Mouse (Mus musculus): ENCODE measurements at regions not wholly inside any gene's neighbourhood (a gene's known extent, or its start where the extent isn't known, plus 50 kb on each side); places are given as distances from the start of the nearest gene placed in this dataset.

DNA sequence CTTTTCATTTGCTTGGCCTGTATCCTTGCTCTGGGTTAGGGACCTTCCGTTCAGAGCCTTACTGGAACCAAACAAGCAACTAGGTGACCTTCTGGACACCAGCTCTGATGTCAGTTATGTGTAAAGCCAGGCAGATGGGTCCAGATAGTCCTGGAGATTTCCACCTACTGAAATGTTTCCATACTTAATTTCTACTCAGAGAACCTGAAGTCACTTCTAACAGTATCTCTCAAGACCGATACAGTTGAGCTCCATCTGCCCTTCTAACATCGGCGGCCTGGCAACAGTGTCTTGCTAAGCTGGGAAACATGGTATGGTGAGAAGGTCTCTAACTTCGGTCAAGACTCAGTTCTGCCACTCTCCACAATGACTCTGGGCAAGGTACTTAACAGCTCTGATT is 189.7 kb upstream of the Rgma start:
- H3K27ac ChIP-seq (ENCODE audit: insufficient read depth, low read depth, low read length), result no peak overlapping the region
- no peak overlapping the region for H3K4me3 ChIP-seq (ENCODE audit: insufficient read depth, low read depth, low read length)
- TF ChIP-seq CTCF (conservative IDR thresholded peaks at IDR 0.05; ENCODE audit: insufficient read depth, insufficient read length, low read depth, low read length) (no peak), POLR2A (IDR thresholded peaks at IDR 0.05; ENCODE audit: low read depth, low read length) (no peak)
- H3K36me3 ChIP-seq (ENCODE audit: control insufficient read depth, insufficient read depth, low read length), result no peaks in the 10 kb centered on the region
- no peaks in the 10 kb centered on the region for H3K4me1 ChIP-seq (ENCODE audit: control insufficient read depth, insufficient read depth, low read length)
- WGBS, result 94% methylated on average over 5 of the region's 5 CpGs
- DNase-seq, result no peak
- H3K27me3 ChIP-seq (replicated peaks; ENCODE audit: control insufficient read depth, insufficient read depth, low read length), result no peaks in the 10 kb centered on the region

DNA sequence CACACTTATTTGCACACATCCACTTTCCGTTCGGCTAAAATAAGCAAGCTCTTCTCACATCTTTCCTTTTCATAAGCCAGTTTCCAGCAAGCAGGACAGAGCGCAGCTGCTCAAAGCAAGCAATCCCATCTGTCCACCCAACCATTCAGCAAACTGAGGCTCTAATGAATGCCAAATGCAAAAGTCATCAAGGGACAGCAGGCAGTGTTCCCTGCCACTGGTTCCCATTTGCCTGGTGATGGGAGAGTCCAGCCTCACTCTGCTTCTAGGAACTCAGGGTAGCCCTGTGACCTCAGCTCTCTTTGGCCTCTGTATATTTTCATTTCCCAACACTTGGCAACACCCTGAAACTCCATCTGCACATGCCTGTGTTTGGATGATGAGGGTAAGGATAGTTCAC is 188.8 kb upstream of the Rgma start:
- no peaks in the 10 kb centered on the region for H3K27me3 ChIP-seq (replicated peaks; ENCODE audit: control insufficient read depth, insufficient read depth, low read length)
- no peak overlapping the region for H3K27ac ChIP-seq (ENCODE audit: insufficient read depth, low read depth, low read length)
- no peak overlapping the region for H3K4me3 ChIP-seq (ENCODE audit: insufficient read depth, low read depth, low read length)
- TF ChIP-seq CTCF (conservative IDR thresholded peaks at IDR 0.05; ENCODE audit: insufficient read depth, insufficient read length, low read depth, low read length), result no peak
- no peak for TF ChIP-seq POLR2A (IDR thresholded peaks at IDR 0.05; ENCODE audit: low read depth, low read length)
- H3K36me3 ChIP-seq (ENCODE audit: control insufficient read depth, insufficient read depth, low read length), result no peaks in the 10 kb centered on the region
- H3K4me1 ChIP-seq (ENCODE audit: control insufficient read depth, insufficient read depth, low read length), result no peaks in the 10 kb centered on the region
- 97% methylated on average over 3 of the region's 3 CpGs for WGBS
- DNase-seq, result no peak

DNA sequence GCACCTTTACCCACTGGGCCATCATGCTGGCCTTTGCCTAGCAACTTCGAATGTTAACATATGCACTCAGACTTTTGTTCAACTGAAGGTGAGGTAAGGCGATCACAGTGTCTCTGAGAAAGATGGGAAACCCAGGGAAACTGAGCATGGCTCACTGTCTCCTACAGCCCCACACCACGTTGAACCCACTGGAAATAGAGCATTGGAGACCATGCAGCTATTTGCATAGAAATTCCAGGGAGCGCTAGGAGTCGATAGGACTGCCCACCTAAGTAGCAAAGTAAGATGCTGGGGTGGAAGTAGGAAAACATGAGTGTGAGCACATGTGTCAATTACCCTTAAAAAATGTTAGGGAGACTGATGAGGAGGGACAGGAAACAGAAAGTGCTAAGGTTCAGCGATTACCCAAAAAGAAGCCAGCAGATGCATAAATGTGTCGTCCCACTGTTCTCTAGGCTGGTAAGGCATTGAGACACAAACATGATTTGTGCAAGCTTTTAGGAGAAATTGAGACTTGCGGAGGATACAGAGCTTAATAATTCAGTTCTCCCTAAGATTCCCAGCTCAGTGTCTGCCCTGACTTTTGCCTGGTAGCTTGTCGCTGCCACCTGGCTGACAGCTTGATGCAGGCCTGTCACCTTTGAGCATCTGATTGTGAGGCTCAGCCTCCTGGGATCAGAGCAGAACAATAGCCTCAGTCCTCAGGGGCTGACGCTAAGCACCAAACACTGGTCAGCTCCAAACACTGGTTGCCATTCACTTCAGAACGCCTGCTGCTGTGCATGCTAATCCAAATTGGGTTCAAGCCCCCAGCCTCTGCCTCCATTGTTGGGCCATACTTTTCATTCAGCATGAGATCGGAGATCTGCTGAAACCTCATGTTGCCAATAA is 183.7 kb upstream of the Rgma start:
- no peak overlapping the region for H3K4me3 ChIP-seq (ENCODE audit: insufficient read depth, low read depth, low read length)
- no peaks in the 10 kb centered on the region for H3K4me1 ChIP-seq (ENCODE audit: control insufficient read depth, insufficient read depth, low read length)
- H3K27ac ChIP-seq (ENCODE audit: insufficient read depth, low read depth, low read length), result no peak overlapping the region
- TF ChIP-seq POLR2A (IDR thresholded peaks at IDR 0.05; ENCODE audit: low read depth, low read length) (no peak), CTCF (conservative IDR thresholded peaks at IDR 0.05; ENCODE audit: insufficient read depth, insufficient read length, low read depth, low read length) (no peak)
- WGBS, result 63% methylated on average over 12 of the region's 12 CpGs
- no peak for DNase-seq
- H3K27me3 ChIP-seq (replicated peaks; ENCODE audit: control insufficient read depth, insufficient read depth, low read length), result no peaks in the 10 kb centered on the region
- no peaks in the 10 kb centered on the region for H3K36me3 ChIP-seq (ENCODE audit: control insufficient read depth, insufficient read depth, low read length)

GRCm38 (mm10) chr7:73192839-73193238 is 182.5 kb upstream of the Rgma start:
- H3K27me3 ChIP-seq (replicated peaks; ENCODE audit: control insufficient read depth, insufficient read depth, low read length), result no peaks in the 10 kb centered on the region
- TF ChIP-seq POLR2A (IDR thresholded peaks at IDR 0.05; ENCODE audit: low read depth, low read length), result no peak
- TF ChIP-seq CTCF (conservative IDR thresholded peaks at IDR 0.05; ENCODE audit: insufficient read depth, insufficient read length, low read depth, low read length), result no peak
- no peak for DNase-seq
- no peak overlapping the region for H3K4me3 ChIP-seq (ENCODE audit: insufficient read depth, low read depth, low read length)
- no peaks in the 10 kb centered on the region for H3K36me3 ChIP-seq (ENCODE audit: control insufficient read depth, insufficient read depth, low read length)
- H3K27ac ChIP-seq (ENCODE audit: insufficient read depth, low read depth, low read length), result no peak overlapping the region
- H3K4me1 ChIP-seq (ENCODE audit: control insufficient read depth, insufficient read depth, low read length), result no peaks in the 10 kb centered on the region
- 89% methylated on average over 7 of the region's 7 CpGs for WGBS

- WGBS, result 86% methylated on average over 4 of the region's 4 CpGs
- Histone ChIP-seq H3K4me1 (ENCODE audit: control insufficient read depth, insufficient read depth, low read length) (no peaks in the 10 kb centered on the region), H3K36me3 (ENCODE audit: control insufficient read depth, insufficient read depth, low read length) (no peaks in the 10 kb centered on the region), H3K27me3 (replicated peaks; ENCODE audit: control insufficient read depth, insufficient read depth, low read length) (no peaks in the 10 kb centered on the region), H3K27ac (ENCODE audit: insufficient read depth, low read depth, low read length) (no peak overlapping the region), H3K4me3 (ENCODE audit: insufficient read depth, low read depth, low read length) (no peak overlapping the region)
- DNase-seq, result no peak
- TF ChIP-seq CTCF (conservative IDR thresholded peaks at IDR 0.05; ENCODE audit: insufficient read depth, insufficient read length, low read depth, low read length) (no peak), POLR2A (IDR thresholded peaks at IDR 0.05; ENCODE audit: low read depth, low read length) (no peak)
These were observed 180.0 kb upstream of the Rgma start for GRCm38 (mm10) chr7:73195306-73195705.

DNA sequence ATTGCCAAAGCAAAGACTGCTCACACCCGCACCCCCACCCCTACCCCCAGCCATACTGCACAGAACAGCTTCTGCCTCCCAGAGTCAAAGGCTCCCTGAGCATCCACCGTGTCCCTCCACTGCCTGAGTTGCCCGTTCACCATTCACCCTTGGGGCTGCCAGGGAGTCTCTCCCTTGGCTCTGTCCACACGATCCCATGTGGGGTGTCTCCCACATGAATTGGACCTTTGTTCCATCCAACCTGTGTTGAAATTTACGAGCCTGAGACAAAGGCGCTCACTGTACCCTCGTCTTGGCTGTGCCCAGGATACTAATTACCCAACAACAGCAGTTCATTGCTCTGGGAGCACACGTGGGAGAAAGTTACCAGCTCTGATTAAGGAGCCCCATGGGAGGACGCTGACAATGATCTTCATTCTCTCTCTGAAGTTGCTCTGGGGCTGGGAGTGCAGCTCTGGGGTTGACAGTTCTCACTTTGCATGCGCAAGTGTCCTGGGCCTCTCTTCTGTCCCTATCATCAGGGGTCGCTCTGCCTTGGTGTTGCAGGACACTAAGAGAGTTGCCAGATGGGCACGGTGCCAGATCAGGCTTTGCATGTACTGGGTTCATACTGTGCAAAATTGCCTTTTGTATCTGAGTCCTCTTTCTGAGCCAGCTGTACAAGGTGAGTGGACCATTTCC is 178.3 kb upstream of the Rgma start:
- no peaks in the 10 kb centered on the region for H3K4me1 ChIP-seq (ENCODE audit: control insufficient read depth, insufficient read depth, low read length)
- TF ChIP-seq CTCF (conservative IDR thresholded peaks at IDR 0.05; ENCODE audit: insufficient read depth, insufficient read length, low read depth, low read length), result no peak
- TF ChIP-seq POLR2A (IDR thresholded peaks at IDR 0.05; ENCODE audit: low read depth, low read length), result no peak
- no peak overlapping the region for H3K27ac ChIP-seq (ENCODE audit: insufficient read depth, low read depth, low read length)
- WGBS, result 42% methylated on average over 12 of the region's 12 CpGs
- no peak overlapping the region for H3K4me3 ChIP-seq (ENCODE audit: insufficient read depth, low read depth, low read length)
- no peaks in the 10 kb centered on the region for H3K36me3 ChIP-seq (ENCODE audit: control insufficient read depth, insufficient read depth, low read length)
- peak; percentile 37 for DNase-seq
- H3K27me3 ChIP-seq (replicated peaks; ENCODE audit: control insufficient read depth, insufficient read depth, low read length), result no peaks in the 10 kb centered on the region

- no peaks in the 10 kb centered on the region for H3K4me1 ChIP-seq (ENCODE audit: control insufficient read depth, insufficient read depth, low read length)
- H3K4me3 ChIP-seq (ENCODE audit: insufficient read depth, low read depth, low read length), result no peak overlapping the region
- no peak overlapping the region for H3K27ac ChIP-seq (ENCODE audit: insufficient read depth, low read depth, low read length)
- TF ChIP-seq CTCF (conservative IDR thresholded peaks at IDR 0.05; ENCODE audit: insufficient read depth, insufficient read length, low read depth, low read length) (no peak), POLR2A (IDR thresholded peaks at IDR 0.05; ENCODE audit: low read depth, low read length) (no peak)
- DNase-seq, result no peak
- H3K36me3 ChIP-seq (ENCODE audit: control insufficient read depth, insufficient read depth, low read length), result no peaks in the 10 kb centered on the region
- H3K27me3 ChIP-seq (replicated peaks; ENCODE audit: control insufficient read depth, insufficient read depth, low read length), result no peaks in the 10 kb centered on the region
- 68% methylated on average over 5 of the region's 5 CpGs for WGBS
These were observed 177.2 kb upstream of the Rgma start for GRCm38 (mm10) chr7:73198069-73198468.

All from kidney, adult 2 months (tissue).